Mouse (Mus musculus): Measurements from ENCODE around the gene Utp15. TPM values are rescaled to one million over a fixed set of nuclear protein-coding genes. Genes with fewer than 3 reads are reported as not detected.
A peak's percentile ranks its signal among the peaks of the same experiment; 100 is the strongest.

Gene Utp15
- polyA plus RNA-seq, 1 experiment from 2014 or later = 27.3 TPM

DNA sequence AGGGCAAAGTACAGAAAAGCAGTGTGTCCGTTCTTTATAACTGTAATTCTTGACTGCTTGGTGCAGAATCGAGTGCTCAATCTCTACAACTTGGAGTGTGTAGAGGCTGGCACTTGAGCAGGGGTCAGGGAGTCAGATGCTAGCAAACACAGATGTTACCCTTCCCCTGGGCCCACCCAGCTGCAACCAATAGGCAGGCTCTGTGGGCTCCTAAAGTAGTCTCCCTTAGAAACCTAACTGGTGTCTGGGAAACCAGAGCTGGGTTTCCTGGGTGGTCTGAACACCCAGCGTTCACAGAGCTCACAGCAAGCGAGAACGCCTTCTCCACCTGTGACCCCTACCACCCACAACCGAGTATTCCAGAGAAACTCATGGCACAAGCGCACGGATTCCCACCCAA is 57.7 kb downstream of the Utp15 start:
- H3K9ac ChIP-seq = no peak overlapping the region
- H3K4me3 ChIP-seq = peak overlapping the region; percentile 61
- H3K4me2 ChIP-seq = peak overlapping the region; percentile 96
- no peaks in the 10 kb centered on the region for H3K36me3 ChIP-seq
- peaks cover 16% of the 10 kb centered on the region for H3K27me3 ChIP-seq
- peak overlapping the region; percentile 52 for H3K27ac ChIP-seq
- H3K9me3 ChIP-seq = no peaks in the 10 kb centered on the region
- WGBS = 21% methylated on average over 8 of the region's 8 CpGs
- ATAC-seq (ENCODE audit: low FRiP score) = peak; percentile 32; the same call in 1 of the 2 replicates
- peaks cover 18% of the 10 kb centered on the region for H3K4me1 ChIP-seq (replicated peaks)

DNA sequence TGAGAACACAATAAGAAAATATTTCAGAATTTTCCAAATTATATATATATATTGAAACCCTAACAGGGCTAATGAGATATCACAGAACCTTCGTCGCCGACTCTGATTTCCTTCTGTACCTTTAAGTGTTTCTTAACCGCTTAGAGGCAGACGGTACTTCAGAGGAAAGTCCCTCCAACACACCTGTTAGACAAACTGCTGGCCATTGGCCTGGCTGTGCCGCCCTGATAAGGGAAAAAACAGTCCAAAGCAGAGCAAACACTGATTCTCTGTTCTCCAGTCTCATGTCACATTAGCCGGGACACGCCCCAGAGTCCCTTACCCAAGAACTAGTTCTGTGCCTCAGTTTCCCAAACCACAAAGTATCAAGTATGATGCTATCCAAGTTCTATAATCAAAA is 58.5 kb downstream of the Utp15 start:
- H3K4me3 ChIP-seq = no peak overlapping the region
- H3K9me3 ChIP-seq = no peaks in the 10 kb centered on the region
- H3K36me3 ChIP-seq = no peaks in the 10 kb centered on the region
- no peak for ATAC-seq (ENCODE audit: low FRiP score)
- H3K27me3 ChIP-seq = peaks cover 14% of the 10 kb centered on the region
- WGBS = 94% methylated on average over 8 of the region's 8 CpGs
- H3K4me2 ChIP-seq = no peak overlapping the region
- H3K4me1 ChIP-seq (replicated peaks) = peaks cover 18% of the 10 kb centered on the region
- no peak overlapping the region for H3K9ac ChIP-seq
- no peak overlapping the region for H3K27ac ChIP-seq

DNA sequence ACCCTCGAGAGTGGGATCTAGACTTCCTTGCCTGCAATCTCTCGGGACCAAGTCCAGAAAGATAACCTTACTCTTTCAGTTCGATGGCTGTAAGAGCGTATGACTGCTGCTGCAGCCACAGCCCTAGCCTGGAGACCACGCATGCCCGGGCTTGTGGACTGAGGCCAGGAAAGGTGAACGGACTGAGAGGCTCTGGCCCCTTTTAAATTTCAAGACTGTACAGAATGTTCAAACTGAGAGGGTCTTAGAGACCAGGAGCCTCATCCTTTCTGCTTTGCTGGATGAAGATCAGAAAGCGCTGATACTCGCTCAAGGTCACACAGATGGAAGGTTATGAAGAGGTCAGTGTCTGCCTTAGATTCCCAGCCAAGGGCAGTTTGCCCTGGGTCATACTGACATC is 61.4 kb downstream of the Utp15 start:
- Histone ChIP-seq H3K4me1 (replicated peaks) (peaks cover 18% of the 10 kb centered on the region), H3K27me3 (0 out of 2 replicates have a peak, but pooled peaks cover 6% of the 10 kb centered on the region), H3K4me3 (no peak overlapping the region), H3K27ac (no peak overlapping the region), H3K9ac (no peak overlapping the region), H3K9me3 (no peaks in the 10 kb centered on the region), H3K36me3 (no peaks in the 10 kb centered on the region), H3K4me2 (no peak overlapping the region)
- no peak for ATAC-seq (ENCODE audit: low FRiP score)
- 70% methylated on average over 9 of the region's 9 CpGs for WGBS

Other genes with a start within 250 kb of the Utp15 start
- 15.9 and 19.3 TPM in 2 replicates for gene Arhgef28, start 56.6 kb downstream of the Utp15 start, polyA plus RNA-seq (2015; fragmentation: Nextera tagmentation; extraction: Ambion mirVana)
- gene Ankra2, start within 50 bp of the Utp15 start, polyA plus RNA-seq (2015; fragmentation: Nextera tagmentation; extraction: Ambion mirVana) = 62.0 and 62.3 TPM in 2 replicates
- gene Gm21976, start 16.8 kb upstream of the Utp15 start, polyA plus RNA-seq (2015; fragmentation: Nextera tagmentation; extraction: Ambion mirVana) = not detected in 2 replicates
- gene Btf3, start 54.0 kb upstream of the Utp15 start, polyA plus RNA-seq (2015; fragmentation: Nextera tagmentation; extraction: Ambion mirVana) = 585 and 615 TPM in 2 replicates
- gene Foxd1, start 91.2 kb upstream of the Utp15 start, polyA plus RNA-seq (2015; fragmentation: Nextera tagmentation; extraction: Ambion mirVana) = 0.79 and 1.1 TPM in 2 replicates
- gene Gm10320, start 229.0 kb upstream of the Utp15 start, polyA plus RNA-seq (2015; fragmentation: Nextera tagmentation; extraction: Ambion mirVana) = 0.99 and 1.1 TPM in 2 replicates

Data from hindbrain, embryonic 13.5 days (tissue).